Mouse (Mus musculus): Measurements from ENCODE around the gene Alkbh1. TPM values are rescaled to one million over a fixed set of nuclear protein-coding genes. Genes with fewer than 3 reads are reported as not detected.
"Not testable (repeated sequence)": the region's sequence is repeated elsewhere in the genome, so short reads cannot be mapped to it uniquely, and the experiment has no call there.

The Alkbh1 gene
- total and polyA plus RNA-seq, 3 experiments: 41.4 to 48.9 TPM; not detected in 1

- no peak for TF ChIP-seq JUND (IDR thresholded peaks at IDR 0.05; ENCODE audit: low read depth, low read length)
- TF ChIP-seq ELF1 (IDR thresholded peaks at IDR 0.05; ENCODE audit: low read depth, low read length): peak; percentile 86
Measured at GRCm38 (mm10) chr12:87443700-87444122, at the start of gene Alkbh1, which contains the start of gene Slirp (continued).

GRCm38 (mm10) chr12:87488683-87489082, 44.9 kb upstream of the Alkbh1 start:
- not testable (repeated sequence) for H3K4me1 ChIP-seq (ENCODE audit: control insufficient read depth in 1 of 2, insufficient read depth in 2 of 2, low read length in 2 of 2); H3K36me3 ChIP-seq (ENCODE audit: control insufficient read depth in 1 of 2, insufficient read depth in 2 of 2, low read length in 2 of 2); H3K27me3 ChIP-seq (ENCODE audit: control insufficient read depth in 1 of 2, insufficient read depth in 2 of 2, low read length in 2 of 2); H3K4me3 ChIP-seq (ENCODE audit: control insufficient read depth in 1 of 2, insufficient read depth in 1 of 2, low read depth in 2 of 2, low read length in 2 of 2); H3K79me2 ChIP-seq (ENCODE audit: control insufficient read depth, insufficient read depth, low read length, poor library complexity); H3K9me3 ChIP-seq (replicated peaks; ENCODE audit: insufficient read depth, low read length); H3K9ac ChIP-seq (ENCODE audit: control insufficient read depth, low read depth, low read length, poor library complexity, severe bottlenecking); H3K27ac ChIP-seq (ENCODE audit: control insufficient read depth, low read depth, low read length)
- peak; percentile 33 for DNase-seq (ENCODE audit: low read depth, low spot score)

DNA sequence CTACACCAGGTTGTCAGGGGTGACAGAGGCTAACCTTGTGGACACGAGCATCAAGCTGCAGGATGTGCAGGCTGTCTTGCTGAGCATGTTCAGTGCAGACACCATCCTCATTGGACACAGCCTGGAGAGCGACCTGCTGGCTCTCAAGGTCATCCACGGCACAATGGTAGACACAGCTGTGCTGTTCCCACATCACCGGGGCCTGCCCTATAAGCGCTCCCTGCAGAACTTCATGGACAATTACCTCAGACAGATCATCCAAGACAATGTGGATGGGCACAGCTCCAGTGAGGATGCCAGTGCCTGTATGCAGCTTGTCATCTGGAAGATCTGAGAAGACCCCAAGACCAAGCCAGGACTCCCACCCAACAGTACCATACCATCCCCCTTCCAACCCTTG, 38.7 kb upstream of the Alkbh1 start:
- not testable (repeated sequence) for H3K9me3 ChIP-seq (replicated peaks; ENCODE audit: insufficient read depth, low read length); H3K4me3 ChIP-seq (ENCODE audit: control insufficient read depth in 1 of 2, insufficient read depth in 1 of 2, low read depth in 2 of 2, low read length in 2 of 2); H3K9ac ChIP-seq (ENCODE audit: control insufficient read depth, low read depth, low read length, poor library complexity, severe bottlenecking); H3K79me2 ChIP-seq (ENCODE audit: control insufficient read depth, insufficient read depth, low read length, poor library complexity); H3K27me3 ChIP-seq (ENCODE audit: control insufficient read depth in 1 of 2, insufficient read depth in 2 of 2, low read length in 2 of 2); DNase-seq (ENCODE audit: low read depth, low spot score); H3K27ac ChIP-seq (ENCODE audit: control insufficient read depth, low read depth, low read length); H3K4me1 ChIP-seq (ENCODE audit: control insufficient read depth in 1 of 2, insufficient read depth in 2 of 2, low read length in 2 of 2); H3K36me3 ChIP-seq (ENCODE audit: control insufficient read depth in 1 of 2, insufficient read depth in 2 of 2, low read length in 2 of 2)

GRCm38 (mm10) chr12:87474756-87475155, 30.9 kb upstream of the Alkbh1 start:
- Histone ChIP-seq H3K79me2 (ENCODE audit: control insufficient read depth, insufficient read depth, low read length, poor library complexity) (peaks cover 21% of the 10 kb centered on the region), H3K27ac (ENCODE audit: control insufficient read depth, low read depth, low read length) (no peak overlapping the region), H3K4me1 (ENCODE audit: control insufficient read depth in 1 of 2, insufficient read depth in 2 of 2, low read length in 2 of 2) (peaks cover 0 to 7% of the 10 kb centered on the region in 2 experiments; a peak in 2 of 4 replicates), H3K36me3 (ENCODE audit: control insufficient read depth in 1 of 2, insufficient read depth in 2 of 2, low read length in 2 of 2) (peaks cover 0 to 15% of the 10 kb centered on the region in 2 experiments; a peak in 2 of 4 replicates), H3K4me3 (ENCODE audit: control insufficient read depth in 1 of 2, insufficient read depth in 1 of 2, low read depth in 2 of 2, low read length in 2 of 2) (no peak overlapping the region), H3K9ac (ENCODE audit: control insufficient read depth, low read depth, low read length, poor library complexity, severe bottlenecking) (no peak overlapping the region), H3K27me3 (ENCODE audit: control insufficient read depth in 1 of 2, insufficient read depth in 2 of 2, low read length in 2 of 2) (no peaks in the 10 kb centered on the region), H3K9me3 (replicated peaks; ENCODE audit: insufficient read depth, low read length) (no peaks in the 10 kb centered on the region)
- TF ChIP-seq NRF1 (IDR thresholded peaks at IDR 0.05; ENCODE audit: insufficient read depth, low read depth, low read length, poor library complexity, severe bottlenecking) (no peak), POLR2AphosphoS5 (IDR thresholded peaks at IDR 0.05; ENCODE audit: borderline replicate concordance, low read depth, low read length) (no peak)
- DNase-seq (ENCODE audit: low read depth, low spot score): no peak
